Mouse (Mus musculus) layer of hippocampus, postnatal 25 days (tissue): ENCODE measurements around the gene Cd79b. TPM values are rescaled to one million over a fixed set of nuclear protein-coding genes. Genes with fewer than 3 reads are reported as not detected.
"Not testable (repeated sequence)": the region's sequence is repeated elsewhere in the genome, so short reads cannot be mapped to it uniquely, and the experiment has no call there.

Experiments
- DNase-seq, 2 experiments: peaks; one replicate each; pipeline ENCODE4 v3.0.0; 2022; ENCODE audit warnings: mixed read lengths in 2 of 2, low spot score in 1 of 2; ENCODE audit errors: extremely low spot score in 1 of 2
- total RNA-seq, 2 experiments: library from RNA; stranded (reverse); gene quantifications; 2 replicates each; pipeline ENCODE4 v1.2.3; 2021

Cd79b gene
- under 1 TPM in 1 of 2 experiments, not detected in 1; 0.31 TPM for total RNA-seq

DNA sequence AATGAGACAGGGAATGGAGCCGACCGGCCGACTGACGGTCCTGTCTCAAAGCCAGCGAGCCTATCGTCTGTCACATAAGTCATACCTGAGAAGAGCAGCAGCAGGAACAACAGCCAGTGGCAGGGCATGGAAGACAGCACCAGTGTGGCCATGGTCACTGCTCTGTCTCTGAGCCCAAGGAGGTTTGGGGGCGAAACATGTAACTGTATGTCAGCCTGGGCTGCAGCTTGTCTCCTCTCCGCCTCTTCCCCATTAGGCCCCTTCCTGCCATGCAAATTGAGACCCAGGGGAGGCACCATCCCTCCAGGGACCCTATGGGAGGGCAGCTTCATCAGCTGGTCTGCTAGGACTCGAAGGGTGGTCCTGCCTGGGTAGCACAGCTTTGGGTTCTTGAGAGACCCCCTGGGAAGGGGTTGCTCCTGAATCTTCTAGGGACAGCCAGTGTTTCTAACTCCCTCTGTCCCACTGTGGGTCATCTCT, at the start of gene Cd79b:
Gene Cd79b, minus strand, starts transcription at position 430 of the 480 bp plus-strand sequence.
- DNase-seq, result no peak

GRCm38 (mm10) chr11:106359350-106359749, 44.8 kb upstream of the Cd79b start:
- DNase-seq, result no peak

- DNase-seq, result no peak
Observed at GRCm38 (mm10) chr11:106355382-106356128, 41.0 kb upstream of the Cd79b start.

DNA sequence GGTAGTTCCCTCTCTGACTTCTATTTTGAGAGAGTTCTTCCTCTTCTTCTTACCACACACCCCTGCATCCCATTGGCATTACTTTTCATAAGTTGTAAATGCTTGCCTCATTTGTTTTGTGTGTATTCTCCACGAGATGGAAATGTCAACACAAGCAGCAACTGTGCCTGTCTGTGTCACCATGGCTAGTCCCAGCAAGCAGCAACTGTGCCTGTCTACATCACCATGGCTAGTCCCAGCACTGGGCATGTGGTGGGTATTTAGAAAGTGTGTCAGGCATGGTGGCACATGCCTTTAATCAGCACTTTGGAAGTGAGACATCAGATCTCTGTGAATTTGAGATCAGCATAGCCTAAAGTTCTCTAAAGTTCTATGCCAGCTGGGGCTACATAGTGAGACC, 39.6 kb upstream of the Cd79b start:
- no peak for DNase-seq

- no peak for DNase-seq
Observed at GRCm38 (mm10) chr11:106353188-106353587, 38.6 kb upstream of the Cd79b start, which contains the start of gene Scn4a. TSS of gene Scn4a (minus strand) at chr11:106353288.

- no peak for DNase-seq
Observed at GRCm38 (mm10) chr11:106351941-106352340, 37.4 kb upstream of the Cd79b start.

DNA sequence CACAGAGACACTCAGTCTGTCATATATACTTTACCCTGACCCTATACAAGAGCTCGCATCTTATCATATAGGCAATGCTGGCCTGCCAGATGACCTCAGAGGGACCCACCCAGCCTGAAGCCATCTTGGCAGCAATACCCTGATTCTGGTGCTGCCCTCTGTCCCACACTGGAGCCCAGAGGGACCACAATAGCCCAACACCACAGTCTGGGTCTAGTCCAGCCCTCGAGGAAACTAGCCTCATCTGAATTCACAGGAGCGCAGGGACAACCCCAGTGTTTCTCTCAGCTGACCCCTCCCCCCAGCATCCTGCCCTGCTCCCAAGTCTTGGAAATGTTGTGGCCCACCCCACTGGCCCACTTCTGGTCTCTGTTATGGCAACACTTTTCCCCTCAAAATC, 36.7 kb upstream of the Cd79b start:
- DNase-seq, result no peak

DNA sequence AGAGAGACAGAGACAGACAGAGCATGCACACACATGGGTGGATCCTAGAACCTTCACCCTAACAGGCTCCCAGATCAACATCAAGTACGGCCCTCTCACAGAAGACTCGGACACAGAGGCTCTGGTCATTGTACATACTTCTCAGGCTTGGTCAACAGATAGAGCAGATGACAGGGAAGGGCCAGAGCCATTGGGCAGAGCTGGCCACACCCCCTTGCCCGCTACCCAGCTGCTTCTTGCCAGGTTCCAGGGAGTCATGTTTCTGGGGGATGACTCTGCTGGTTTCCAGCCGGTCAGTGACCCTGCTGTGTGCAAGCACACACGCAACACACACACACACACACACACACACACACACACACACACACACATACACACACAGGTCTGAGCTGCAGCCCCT, 36.3 kb upstream of the Cd79b start:
- no peak for DNase-seq

DNA sequence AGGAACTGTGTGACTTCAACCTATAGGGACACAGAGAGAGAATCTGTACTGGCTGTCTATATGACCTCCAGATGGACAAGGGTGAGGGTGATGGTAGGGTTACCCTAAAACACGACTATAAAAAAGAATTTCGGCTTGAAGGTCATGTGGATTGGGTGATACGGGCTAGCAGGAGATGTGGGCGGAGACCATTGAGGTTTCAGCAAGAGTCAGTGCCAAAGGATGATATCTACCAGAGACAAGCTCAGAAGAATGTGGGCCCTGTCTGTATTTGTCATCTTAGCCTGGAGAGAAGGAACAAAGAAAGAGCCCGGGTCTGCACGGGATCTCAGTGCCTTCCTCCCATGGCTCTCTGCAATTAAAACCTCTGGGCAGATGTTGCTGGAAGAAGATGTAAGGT, 35.2 kb upstream of the Cd79b start:
- no peak for DNase-seq

- no peak for DNase-seq
Observed at GRCm38 (mm10) chr11:106344910-106345309, 30.3 kb upstream of the Cd79b start.

DNA sequence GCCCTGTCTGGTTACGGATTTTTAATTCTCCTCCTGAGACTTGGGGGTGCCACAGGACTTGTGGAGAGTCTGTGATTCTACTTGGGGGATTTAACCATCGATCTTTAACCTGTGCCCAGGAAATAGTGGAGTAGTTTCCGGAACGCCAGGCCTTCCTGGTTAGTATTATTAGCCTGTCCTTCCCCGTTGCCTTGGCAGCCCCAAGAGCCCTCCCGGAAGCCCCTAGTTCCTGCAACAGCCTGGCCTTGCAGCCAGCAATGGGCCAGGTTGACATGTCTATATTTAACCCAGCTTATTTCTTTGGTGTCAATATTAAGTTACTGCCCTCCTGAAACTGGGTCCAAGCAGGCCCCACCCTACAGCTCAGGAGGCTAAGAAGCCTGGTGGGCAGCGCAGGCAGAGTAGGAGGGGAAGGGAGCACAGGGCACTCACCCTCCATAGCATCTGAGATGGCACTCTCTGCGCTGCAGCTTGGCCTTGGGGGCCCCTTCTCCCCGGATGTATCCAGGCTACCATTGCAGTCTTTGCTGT, 26.5 kb upstream of the Cd79b start:
- DNase-seq, result no peak

DNA sequence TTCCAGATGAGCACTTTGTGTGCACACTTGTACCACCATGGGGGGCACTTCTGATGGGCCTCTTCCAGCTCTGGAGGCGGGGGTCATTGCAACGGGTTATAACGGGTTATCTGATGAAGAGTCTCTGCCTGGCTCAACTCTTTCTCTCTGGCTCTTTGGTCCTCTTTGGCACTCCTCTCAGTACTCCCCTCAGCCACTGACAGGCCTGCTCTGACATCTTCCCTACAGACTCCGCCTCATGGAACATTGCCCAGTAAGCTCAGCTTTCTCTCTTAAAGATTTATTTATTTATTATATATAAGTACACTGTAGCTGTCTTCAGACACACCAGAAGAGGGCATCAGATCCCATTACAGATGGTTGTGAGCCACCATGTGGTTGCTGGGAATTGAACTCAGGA, 24.8 kb upstream of the Cd79b start:
- not testable (repeated sequence) for DNase-seq

DNA sequence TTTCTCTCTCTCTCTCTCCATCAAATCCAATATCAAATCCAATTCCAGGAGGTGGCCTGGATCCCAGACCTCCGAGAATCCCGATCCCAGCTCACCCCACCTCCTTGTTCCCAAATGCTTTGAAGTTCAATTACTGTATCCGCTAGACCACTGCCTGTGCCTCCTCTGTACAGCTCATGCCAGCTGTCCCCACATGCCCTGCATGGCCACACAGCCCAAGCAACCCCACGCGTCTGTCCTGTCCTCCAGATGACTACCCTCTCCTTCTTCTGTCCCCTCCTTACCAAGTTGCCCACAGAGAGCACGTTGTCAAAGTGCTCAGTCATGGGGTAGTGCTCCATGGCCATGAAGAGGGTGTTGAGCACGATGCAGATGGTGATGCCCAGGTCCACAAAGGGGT, 24.3 kb upstream of the Cd79b start:
- DNase-seq, result no peak

DNA sequence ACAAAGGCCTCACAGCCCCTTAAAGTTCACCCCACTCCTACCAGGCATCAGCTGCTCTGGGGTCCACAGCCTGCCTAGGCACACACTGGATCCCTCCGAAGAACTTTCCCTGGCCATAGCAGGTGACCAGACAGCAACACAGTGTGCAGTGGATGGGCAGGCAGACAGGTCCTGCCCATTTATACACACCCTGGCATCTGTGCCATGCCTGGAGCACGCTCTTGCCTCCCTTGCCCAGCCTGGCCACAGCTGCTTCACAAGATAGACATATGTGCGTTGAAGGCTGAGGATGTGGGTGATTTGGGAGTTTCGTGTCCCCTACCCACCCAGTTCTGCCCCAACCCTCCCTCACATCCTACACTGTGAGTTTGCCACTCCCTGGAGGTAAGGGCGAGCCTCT, 23.5 kb upstream of the Cd79b start:
- no peak for DNase-seq

DNA sequence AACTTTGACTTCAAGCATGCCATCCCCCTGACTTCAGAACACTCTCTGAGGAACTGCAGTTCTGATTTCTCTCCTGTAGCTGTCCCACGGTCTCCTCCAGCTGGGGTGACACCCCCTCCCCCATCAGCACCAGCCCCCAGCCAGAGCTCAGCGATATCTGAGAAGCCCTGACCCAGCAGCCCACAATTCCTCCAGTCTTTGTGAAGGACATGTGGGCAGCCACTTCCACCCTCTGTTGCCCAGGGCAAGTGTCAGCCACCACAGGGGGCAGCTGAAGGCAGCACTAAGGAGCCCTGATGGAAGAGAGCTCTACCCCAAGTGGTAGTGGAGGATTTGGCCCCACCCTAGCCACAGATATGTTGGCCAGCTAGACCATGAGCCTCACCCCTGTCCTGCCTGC, 19.5 kb upstream of the Cd79b start:
- DNase-seq, result no peak

GRCm38 (mm10) chr11:106332458-106332857, 17.9 kb upstream of the Cd79b start:
- no peak for DNase-seq

DNA sequence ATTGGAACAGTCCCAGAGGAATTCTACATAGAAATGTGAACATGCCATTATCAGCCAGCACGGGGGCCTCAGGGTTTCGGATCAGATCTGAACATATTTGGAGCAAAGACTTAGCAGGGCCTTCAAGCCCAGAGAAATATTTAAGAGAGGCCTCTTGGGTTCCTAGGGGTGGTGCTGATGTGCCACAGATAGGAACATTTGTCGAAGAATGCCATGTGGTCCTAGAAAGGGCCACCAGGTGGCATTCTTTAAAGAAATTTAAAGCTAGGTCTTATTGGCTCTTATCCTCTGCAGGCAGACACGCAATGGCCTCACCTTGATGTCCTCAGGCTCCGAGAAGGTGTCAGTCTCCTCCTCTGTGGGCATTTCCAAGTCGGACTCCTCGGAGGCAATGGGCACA, 15.1 kb upstream of the Cd79b start:
- DNase-seq, result peak in 1 of 2 experiments; percentile 13

DNA sequence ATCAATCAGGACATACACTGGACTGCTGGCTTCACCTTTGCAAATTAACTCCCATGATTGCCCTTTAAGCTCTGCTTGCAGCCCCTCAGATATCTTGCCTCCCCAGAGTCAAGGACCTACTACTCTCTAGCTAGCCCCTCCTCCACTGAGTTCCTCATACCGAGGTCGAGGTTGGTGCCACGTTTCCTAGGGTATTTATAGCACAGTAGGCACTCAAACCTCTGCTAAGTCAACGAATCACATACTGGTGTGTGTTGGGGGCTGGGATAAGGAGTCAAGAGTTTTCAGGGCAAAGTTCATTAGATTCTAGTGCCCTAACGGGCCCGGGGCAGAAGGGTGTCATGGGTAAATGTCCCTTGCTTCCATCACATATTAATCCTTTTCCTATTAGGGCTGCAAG, 14.6 kb upstream of the Cd79b start:
- no peak for DNase-seq

GRCm38 (mm10) chr11:106328521-106328920, 14.0 kb upstream of the Cd79b start:
- DNase-seq, result no peak

DNA sequence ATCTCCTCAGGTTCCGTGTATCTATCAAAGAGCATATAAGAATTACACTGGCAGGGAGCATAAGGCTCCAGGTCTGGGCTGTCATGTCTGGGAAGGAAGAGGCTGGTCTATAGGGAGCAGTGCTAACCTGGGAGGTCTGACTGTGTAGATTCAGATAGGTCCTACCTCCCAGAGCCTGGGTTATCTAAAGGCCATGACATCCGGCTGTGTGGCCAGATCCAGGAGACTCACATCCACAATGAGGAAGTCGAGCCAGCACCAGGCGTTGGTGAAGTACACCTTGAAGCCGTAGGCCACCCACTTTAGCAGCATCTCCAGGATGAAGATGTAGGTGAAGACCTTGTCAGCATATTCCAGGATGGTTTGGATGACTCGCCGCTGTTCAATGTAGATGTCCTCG, 11.9 kb upstream of the Cd79b start:
- no peak for DNase-seq

GRCm38 (mm10) chr11:106325566-106326206, 11.1 kb upstream of the Cd79b start:
- peak; percentile 51 to 76 for DNase-seq

- DNase-seq, result no peak
Observed at GRCm38 (mm10) chr11:106324858-106325257, 10.3 kb upstream of the Cd79b start.
